Mouse (Mus musculus): ENCODE results near the gene Vsig10l.

The Vsig10l gene

DNA sequence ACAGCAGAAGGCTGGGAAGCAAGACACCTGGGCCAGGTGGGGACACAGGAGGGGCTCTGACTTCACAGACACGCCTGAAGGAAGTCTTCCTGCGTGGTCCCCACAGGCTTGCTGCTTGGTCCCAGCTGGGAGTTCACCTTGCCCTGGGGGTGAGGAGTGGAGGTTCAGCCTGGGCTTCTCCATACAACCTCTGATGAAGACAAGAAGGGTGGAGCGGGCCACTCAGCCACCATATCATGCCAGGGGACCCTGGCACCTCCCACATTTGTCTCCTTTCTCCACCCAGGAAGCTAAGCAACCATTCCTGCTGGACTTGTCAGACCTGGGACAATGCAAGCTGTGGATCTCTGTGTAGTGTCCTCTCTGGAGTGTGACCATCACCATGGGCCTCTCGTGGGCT lies at the start of gene Vsig10l:
Gene Vsig10l (plus strand): TSS at position 301 of the 400 bp plus-strand sequence.
- no peak for DNase-seq

- DNase-seq, result no peak
Observed at GRCm38 (mm10) chr7:43417298-43417697, 45.7 kb upstream of the Vsig10l start.

DNA sequence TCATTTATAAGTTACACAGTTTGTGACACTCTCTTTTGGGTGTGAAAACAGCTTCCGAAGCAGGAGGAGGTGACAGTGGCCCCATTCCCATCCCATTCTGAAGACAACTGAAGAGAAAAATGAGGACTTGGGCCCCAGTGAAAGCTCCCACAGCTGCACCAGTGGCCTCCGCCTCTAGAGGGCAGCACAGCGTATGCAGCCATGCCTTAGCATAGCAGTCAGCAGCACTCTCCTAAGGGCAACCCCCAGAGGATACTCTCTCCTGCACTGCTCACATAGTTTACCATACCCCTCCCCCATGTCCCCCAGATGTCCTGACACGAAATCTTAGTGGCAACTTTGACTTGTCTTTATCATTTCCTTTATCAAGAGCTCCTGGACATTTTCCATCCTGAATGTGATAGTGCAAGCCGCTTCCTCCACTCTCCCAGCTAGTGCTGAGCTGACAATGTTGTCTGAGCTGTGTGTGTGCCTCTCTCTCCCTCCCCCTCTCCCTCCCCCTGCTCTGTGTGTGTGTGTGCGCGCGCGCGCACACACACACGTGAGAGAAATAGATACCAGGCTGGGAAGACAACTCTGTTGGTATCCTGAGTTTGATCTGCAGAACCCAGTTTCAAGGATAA lies 39.8 kb upstream of the Vsig10l start:
- peak; percentile 68 to 91 for DNase-seq

GRCm38 (mm10) chr7:43423991-43424625 lies 38.8 kb upstream of the Vsig10l start:
- no peak for DNase-seq

DNA sequence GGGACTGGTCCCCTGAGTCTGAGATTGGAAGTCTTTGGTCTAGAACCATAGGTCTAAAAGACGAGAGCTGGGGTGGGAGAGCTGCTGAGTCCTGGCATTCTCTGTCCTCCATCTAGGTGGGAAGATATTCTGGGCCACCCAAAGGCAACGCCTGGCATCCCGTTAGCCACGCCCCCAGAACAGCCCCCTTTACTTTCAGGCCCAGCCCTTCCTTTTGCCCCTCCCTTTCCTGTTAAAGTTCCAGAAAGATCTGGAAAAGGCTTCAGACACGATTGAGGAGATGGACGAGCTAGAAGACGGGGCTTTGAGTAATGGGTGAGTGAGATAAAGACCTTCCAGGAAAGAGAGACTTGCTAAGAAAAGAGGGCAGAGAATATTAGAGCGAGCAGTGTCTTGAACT lies 35.5 kb upstream of the Vsig10l start, which contains the start of gene Lim2:
Gene Lim2 (plus strand): TSS at position 265 of the 400 bp plus-strand sequence.
- DNase-seq, result no peak

DNA sequence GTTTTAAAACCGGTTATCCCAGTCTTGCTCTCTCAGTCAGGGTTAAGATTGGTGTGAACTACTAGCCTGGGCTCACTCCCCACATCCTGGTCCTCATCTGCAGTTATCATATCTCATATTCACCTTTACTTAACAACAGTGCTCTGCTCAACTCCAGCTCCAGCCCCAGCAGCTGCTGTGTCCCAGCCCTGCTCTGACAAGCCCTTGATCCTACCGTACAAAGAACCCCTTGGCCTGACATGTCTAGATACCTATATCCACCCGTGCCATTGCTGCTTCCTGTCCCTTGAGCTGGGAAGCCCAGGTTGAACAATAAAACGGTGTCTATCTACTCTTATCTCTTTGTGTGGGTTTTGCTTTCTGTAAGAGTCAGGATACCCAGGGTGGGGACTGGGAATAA lies 33.5 kb upstream of the Vsig10l start:
- DNase-seq, result no peak

- DNase-seq, result no peak
Observed at GRCm38 (mm10) chr7:43432891-43433290, 30.1 kb upstream of the Vsig10l start.

- DNase-seq, result no peak
Observed at GRCm38 (mm10) chr7:43434676-43435075, 28.3 kb upstream of the Vsig10l start.

DNA sequence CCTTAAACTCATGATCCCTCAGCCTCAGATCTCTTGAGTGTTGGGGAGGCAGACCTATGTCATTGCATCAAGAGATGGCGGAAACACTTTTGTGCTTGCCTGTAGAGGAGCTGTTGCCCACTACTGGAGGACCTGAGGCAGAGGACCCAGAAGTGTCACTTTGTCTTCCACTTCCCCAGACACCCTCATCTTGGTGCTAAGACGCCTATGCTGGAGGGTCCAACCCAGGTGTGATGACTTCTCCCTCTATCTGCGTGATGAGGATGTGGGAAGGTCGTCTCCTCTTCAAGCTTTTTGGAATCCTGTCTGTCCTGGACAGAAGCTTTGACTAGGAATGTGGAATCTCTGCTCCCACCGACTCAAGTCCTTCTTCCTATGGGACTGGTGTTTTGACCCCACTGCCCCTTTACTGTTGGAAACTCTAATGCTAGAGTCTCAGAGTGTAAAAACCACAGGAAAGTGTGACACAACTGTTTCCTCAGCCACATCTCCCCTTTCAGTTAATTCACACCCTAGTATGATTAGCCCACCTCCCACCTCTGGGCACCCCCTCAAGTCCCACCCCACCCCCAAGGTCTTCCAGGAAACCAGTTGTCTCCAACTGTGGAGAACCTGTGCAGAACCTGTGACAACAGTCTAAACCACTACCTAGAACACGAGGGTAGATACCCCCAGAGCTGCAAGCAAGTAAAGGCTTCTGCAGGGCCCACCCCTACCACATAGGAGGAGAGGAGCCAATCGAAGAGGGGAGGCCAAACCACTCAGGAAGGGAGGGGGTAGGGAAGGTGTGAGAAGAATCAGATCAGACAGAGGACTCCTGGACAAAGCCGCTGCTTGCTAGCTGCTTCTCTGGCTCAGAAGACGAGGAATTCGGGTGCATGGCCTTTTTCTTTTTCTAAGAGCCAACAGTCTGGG lies 26.4 kb upstream of the Vsig10l start, which contains the start of gene Nkg7:
Gene Nkg7 (plus strand): TSS at position 733 of the 915 bp plus-strand sequence.
- no peak for DNase-seq

DNA sequence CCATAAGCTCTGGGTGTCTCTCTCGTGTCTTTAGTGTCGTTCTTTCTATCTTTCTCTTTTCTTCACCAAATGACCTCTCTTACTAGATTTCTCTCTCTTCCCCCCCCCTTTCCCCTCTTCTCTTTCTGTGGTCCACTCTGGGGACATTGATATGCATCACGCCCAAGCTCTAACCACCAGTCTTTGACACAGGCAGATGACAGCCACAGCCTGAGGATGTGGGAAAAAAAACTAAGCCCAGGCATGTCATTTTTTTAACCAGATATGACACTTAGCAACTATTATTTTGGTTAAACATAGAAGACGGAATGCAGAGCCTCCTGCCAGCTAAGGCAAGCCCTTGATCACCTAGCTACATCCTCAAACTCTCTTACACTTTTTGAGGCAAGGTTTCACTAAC lies 24.3 kb upstream of the Vsig10l start:
- no peak for DNase-seq

- DNase-seq, result no peak
Observed at GRCm38 (mm10) chr7:43440482-43440881, 22.5 kb upstream of the Vsig10l start, which contains the start of gene Cldnd2. Gene Cldnd2, plus strand, starts transcription at chr7:43440782.

- DNase-seq, result peak in 1 of 2 experiments; percentile 41
Observed at GRCm38 (mm10) chr7:43441071-43441470, 21.9 kb upstream of the Vsig10l start.

DNA sequence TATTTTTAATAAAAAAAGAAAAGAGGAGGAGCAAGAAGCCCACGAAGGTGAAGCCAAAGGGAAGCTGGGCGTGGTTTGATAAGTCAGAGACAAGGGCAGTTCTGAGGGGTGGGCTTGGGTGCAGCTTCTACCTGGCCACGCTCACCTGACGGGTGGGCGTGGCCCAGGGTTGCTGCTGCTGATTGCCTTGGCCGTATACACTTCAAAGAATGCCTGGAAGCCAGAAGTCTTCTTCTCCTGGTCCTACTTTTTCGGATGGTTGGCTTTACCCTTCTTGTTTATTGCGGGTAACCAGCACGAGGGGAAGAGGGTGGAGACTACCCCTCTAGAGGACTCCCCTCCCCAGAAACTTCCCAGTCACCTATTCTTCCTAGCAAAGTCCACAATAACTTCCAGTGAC lies 20.3 kb upstream of the Vsig10l start:
- DNase-seq, result no peak

DNA sequence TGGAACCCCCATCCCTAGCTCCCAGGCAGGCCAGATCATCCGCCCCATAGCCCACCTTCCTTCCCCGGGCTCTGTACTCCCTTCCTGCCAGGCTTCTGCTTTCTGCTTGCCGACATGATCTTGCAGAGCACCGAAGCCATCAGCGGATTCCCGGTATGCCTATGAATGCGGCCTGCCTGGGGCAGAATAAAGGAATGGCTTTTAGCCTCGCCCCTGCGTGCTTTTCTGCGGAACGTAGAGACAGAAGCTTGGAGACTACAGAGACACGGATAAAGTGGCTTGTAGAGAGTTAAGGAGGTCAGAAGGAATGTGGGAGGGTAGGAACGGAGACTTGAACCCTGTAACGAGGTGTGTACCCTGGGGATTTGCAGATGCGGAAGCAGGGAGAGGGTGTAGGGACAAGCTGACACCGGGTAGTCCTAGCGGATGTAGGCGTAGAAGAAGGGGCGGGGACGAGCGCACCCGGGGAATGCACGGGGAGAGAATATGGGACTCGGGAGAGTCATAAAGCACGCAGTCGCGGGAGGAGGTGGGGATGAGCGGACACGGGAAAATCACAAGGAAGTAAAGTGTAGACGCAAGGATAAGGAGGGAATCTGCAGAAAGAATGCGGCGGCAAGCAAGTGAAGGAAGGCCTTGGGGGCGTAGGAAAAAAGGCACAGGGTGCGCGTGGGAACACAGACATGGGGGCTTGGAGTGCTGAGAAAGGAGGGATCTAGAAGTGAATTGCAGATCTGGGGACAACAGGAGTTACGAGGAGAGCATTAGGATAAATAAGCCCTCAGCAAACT lies 19.6 kb upstream of the Vsig10l start:
- peak; percentile 84 to 88 for DNase-seq

DNA sequence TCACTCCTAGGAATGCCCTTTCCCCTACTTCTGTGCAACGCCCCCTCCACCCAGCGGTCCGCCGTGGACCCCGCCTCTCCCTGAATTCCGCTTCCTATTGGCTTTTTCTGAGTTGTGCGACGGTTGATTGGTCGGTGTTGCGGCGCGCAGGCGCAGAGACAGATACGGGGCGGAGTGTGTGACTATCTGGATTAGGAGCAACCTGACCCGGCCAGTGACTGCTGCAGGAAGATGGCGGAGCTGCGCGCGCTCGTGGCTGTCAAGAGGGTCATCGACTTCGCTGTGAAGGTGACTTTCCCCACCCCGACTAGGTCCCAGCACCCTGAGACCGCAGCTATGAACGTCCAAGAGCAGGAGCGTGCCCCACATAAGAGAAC lies 19.0 kb upstream of the Vsig10l start, which contains the start of the genes Etfb and Gm45233:
Gene Etfb (plus strand): TSS at position 167 of the 377 bp plus-strand sequence.
Gene Gm45233 (plus strand): TSS at position 212 of the 377 bp plus-strand sequence.
- DNase-seq, result peak; percentile 96 to 98

DNA sequence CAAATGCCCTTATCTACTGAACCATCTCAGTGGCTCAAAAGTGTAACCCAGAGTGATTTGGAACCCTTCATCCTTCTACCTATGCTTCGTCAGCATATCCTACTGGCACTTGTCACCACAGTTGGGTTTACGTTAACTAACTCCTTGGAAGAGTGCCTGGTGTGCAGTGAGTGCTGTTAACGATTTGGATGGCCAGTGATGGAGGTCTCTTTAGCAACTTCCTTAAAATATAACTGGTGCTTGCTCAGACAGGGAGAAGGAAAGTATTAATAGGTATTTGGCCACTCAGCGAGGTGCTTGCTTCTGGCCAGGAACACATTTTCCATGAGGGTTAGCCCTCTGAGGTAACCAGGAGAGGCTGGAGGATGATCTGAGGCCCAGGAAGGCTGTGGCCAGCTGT lies 15.2 kb upstream of the Vsig10l start:
- peak; percentile 83 to 88 for DNase-seq

GRCm38 (mm10) chr7:43448246-43448645 lies 14.7 kb upstream of the Vsig10l start:
- DNase-seq, result peak; percentile 50 to 67

- DNase-seq, result no peak
Observed at GRCm38 (mm10) chr7:43449811-43450210, 13.1 kb upstream of the Vsig10l start.

DNA sequence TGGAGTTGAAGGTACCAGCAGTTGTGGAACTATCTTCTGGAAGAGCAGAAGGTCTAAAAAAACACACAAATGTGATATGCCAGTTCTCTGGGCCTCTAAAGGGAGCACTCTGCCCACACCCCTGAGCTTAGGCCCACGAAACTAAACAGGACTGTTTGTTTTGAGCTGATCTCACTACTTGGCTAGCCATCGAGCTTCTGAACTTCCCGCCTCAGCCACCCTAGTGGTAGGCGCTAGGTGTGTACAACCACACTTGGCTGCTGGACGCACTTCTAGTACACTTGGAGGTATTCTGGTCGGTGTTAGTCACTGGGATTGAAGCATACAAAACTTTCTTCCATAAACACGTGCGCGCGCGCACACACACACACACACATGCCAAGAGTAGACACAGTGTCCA lies 11.2 kb upstream of the Vsig10l start:
- no peak for DNase-seq

GRCm38 (mm10) chr7:43452609-43453008 lies 10.3 kb upstream of the Vsig10l start:
- DNase-seq, result peak in 1 of 2 experiments; percentile 50

DNA sequence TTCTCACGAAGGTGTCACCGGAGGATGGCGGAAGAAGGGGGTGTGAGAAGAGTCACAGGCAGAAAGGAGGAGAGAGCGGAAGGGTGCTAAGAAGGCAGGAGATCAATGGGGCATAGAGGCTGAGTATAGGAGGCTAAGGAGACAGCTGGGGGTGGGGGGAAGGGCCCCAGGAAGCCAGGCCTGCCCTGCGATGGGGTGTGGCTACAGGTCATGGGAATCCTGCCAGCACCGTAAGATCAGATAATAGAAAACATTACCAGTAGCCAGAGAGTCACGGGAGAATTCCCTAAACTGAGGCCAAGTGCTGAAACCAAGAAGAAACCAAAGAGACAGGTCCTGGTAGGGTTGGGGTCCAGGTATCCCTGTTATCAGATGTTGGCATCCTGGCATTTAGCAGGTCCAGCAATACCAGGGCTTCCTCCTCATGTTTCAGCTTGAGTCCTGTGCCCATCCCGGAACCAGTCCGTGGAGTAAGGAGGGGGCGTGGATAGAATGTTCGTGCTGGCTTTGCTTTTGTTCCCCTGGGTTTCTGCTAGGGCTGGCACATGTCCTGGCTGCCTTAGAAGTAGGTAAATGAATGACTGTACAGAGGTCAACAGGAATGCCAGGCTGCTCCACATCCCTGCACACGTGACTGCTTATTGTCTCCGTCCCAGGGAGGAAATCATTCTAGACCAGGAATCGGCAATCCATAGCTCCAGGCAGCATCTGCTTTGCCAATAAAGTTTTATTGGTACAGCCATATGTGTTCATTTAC lies 9.2 kb upstream of the Vsig10l start:
- peak; percentile 83 to 85 for DNase-seq

DNA sequence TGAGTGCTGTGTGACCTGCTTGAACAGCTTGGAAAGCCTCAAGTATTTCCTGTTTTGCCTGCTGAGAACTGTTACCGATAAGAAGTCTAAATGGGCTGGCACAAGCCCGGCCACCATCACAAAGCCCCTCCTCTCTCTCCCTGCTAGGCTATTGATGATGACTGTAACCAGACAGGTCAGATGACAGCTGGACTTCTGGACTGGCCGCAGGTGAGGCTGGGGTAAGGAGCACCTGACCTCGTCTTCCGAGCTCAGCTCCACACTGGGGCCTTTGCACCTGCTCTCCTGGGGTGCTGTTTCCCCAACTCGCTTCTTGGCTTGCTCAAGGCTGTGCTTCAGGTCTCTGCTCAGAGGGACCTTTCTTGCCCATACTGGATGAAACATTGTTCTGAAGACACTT lies 8.6 kb upstream of the Vsig10l start:
- peak; percentile 44 to 49 for DNase-seq

Data from kidney, adult 8-10 months (tissue).